Mouse (Mus musculus) embryonic facial prominence, embryonic 11.5 days (tissue): ENCODE results near the gene Exoc8. TPM values are rescaled to one million over a fixed set of nuclear protein-coding genes. Genes with fewer than 3 reads are reported as not detected.

Experiments
- ATAC-seq: fragments of 200-750 bp; cut with Nextera tagmentation; replicated peaks from 2 replicates; pipeline ENCODE4 v1.8.0; 2017; ENCODE audit warnings: low read depth; ENCODE audit not compliant: insufficient number of reproducible peaks, low FRiP score, low TSS enrichment
- DNase-seq: peaks from one replicate; pipeline ENCODE4 v3.0.0-alpha.2; 2015; ENCODE audit warnings: low spot score
- H3K27ac ChIP-seq: fragments of 300-500 bp; sonication (generic); replicated peaks from 2 replicates; pipeline ENCODE4 v1.5.1; 2014; ENCODE audit warnings: mild to moderate bottlenecking, low read depth, low read length, control low read depth
- H3K27me3 ChIP-seq: fragments of 300-500 bp; sonication (generic); 2 replicates; pipeline ENCODE4 v1.6.1; 2014; ENCODE audit warnings: mild to moderate bottlenecking, low read length, moderate library complexity, mixed read lengths; ENCODE audit not compliant: control insufficient read depth, insufficient read depth
- H3K36me3 ChIP-seq: fragments of 300-500 bp; sonication (generic); replicated peaks from 2 replicates; pipeline ENCODE4 v1.6.1; 2014; ENCODE audit warnings: low read depth, mild to moderate bottlenecking, low read length, moderate library complexity, mixed read lengths; ENCODE audit not compliant: control insufficient read depth, insufficient read depth
- H3K4me1 ChIP-seq: fragments of 300-500 bp; sonication (generic); 2 replicates; pipeline ENCODE4 v1.6.1; 2014; ENCODE audit warnings: low read length, mixed read lengths; ENCODE audit not compliant: control insufficient read depth, insufficient read depth
- H3K4me2 ChIP-seq: fragments of 300-500 bp; sonication (generic); 2 replicates; pipeline ENCODE4 v1.6.1; 2014; ENCODE audit warnings: low read depth, mild to moderate bottlenecking, control low read depth, low read length, moderate library complexity
- H3K4me3 ChIP-seq: fragments of 300-500 bp; sonication (generic); 2 replicates; pipeline ENCODE4 v1.5.1; 2014; ENCODE audit warnings: low read depth, low read length, control low read depth
- H3K9ac ChIP-seq: fragments of 300-500 bp; sonication (generic); replicated peaks from 2 replicates; pipeline ENCODE4 v1.6.1; 2014; ENCODE audit warnings: mild to moderate bottlenecking, control low read depth, low read length
- H3K9me3 ChIP-seq: fragments of 300-500 bp; sonication (generic); replicated peaks from 2 replicates; pipeline ENCODE4 v1.6.1; 2016; ENCODE audit warnings: mild to moderate bottlenecking, low read length, inconsistent platforms, mixed read lengths; ENCODE audit not compliant: control insufficient read depth
- WGBS: fragments of 180-500 bp; shearing (Covaris S2); extraction: QIAGEN DNeasy Blood & Tissue Kit; methylation state at CpG from one replicate; pipeline ENCODE4 v1.1.7; 2014; 5-methylcytosine and 5-hydroxymethylcytosine counted together
- polyA plus RNA-seq: library from polyadenylated mRNA; unstranded; fragments of >200 nt; fragmentation: Nextera tagmentation; extraction: Ambion mirVana; gene quantifications from 2 replicates; pipeline ENCODE4 v1.2.1, GENCODE M21; 2014

Gene Exoc8
- polyA plus RNA-seq: 5.7 and 6.8 TPM in 2 replicates

DNA sequence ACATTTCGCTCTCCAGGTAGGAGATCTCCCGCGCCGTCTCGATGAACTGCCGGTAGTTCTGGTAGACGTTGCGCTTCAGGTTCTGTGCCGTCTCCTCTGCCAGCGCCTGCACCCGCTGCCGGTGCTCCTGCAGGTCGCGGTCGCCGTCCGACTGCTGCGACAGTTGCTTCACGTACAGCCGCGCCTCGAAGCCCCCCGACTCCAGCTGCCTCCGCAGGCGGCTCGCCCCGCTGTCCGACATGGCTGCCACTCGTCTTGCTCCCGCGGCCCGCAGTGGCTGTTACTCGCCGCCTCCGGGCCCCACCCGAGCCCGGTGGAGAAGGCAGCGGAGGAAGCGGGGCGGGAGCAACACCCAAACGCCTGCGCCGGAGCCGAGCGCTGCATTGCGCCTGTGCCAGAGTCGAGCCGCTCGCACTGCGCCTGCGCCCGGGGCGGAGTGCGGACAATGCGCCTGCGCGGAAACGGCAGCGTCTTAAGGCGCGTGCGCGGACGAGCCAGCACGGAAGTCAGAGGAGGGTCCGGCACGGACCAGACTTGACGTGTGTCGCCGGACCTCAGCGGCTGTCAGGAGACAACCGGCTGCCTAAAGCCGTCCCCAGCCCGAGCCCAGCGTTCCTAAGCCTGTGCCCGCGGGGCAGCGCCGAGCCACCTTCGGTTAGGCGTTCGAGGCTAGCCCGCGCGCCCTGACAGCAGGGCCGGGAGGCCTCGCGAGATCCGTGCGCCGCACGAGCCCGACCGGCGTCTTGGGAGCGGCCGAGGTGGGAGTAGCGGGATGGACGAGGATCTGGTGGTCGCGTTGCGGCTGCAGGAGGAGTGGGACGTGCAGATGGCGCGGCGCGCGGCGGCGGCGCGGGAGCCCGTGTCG is at the start of gene Exoc8, which contains the start of gene Sprtn:
Gene Exoc8 (minus strand): TSS at position 320 of the 865 bp plus-strand sequence.
Gene Sprtn (plus strand): TSS at position 501 of the 865 bp plus-strand sequence.
- ATAC-seq: peak; percentile 86
- no peaks in the 10 kb centered on the region for H3K9me3 ChIP-seq
- peak within 1 kb of the TSS; percentile 93 for H3K4me3 ChIP-seq
- no peaks in the 10 kb centered on the region for H3K27me3 ChIP-seq
- peaks cover 8% of the 10 kb centered on the region for H3K4me1 ChIP-seq
- peak within 1 kb of the TSS; percentile 62 for H3K27ac ChIP-seq
- H3K36me3 ChIP-seq: peaks cover 3% of the 10 kb centered on the region; the same call in 1 of the 2 replicates
- H3K9ac ChIP-seq: peak within 1 kb of the TSS; percentile 85
- WGBS: under 1% methylated on average over 113 of the region's 114 CpGs
- peak within 1 kb of the TSS; percentile 99 for H3K4me2 ChIP-seq
- DNase-seq: peak; percentile 97

DNA sequence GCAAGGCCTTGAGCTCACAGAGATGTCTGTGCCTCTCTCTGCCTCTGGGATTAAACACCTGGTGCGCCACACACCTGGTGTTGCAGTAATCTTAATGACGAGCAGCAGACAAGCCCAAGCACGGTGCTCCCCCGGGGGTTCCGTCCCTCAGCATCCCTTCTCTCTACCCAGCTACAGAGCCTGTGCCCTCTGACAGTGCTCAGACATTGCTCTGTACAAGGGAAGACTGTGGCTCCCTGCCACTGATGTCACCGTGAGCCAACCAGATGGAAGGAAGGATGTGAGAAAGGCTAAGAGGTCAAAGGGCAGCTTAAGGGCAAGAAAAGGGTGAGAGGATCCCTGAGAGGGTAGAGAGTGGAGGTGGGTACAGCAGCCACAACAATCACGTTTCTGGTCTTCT is 46.9 kb upstream of the Exoc8 start:
- Histone ChIP-seq H3K36me3 (no peaks in the 10 kb centered on the region), H3K27me3 (no peaks in the 10 kb centered on the region), H3K9me3 (no peaks in the 10 kb centered on the region), H3K9ac (peak overlapping the region; percentile 1; the same call in 1 of the 2 replicates), H3K4me3 (no peak overlapping the region), H3K4me2 (no peak overlapping the region), H3K27ac (no peak overlapping the region), H3K4me1 (peaks cover 2% of the 10 kb centered on the region; the same call in 1 of the 2 replicates)
- WGBS: 51% methylated on average over 7 of the region's 7 CpGs
- DNase-seq: no peak
- no peak for ATAC-seq

GRCm38 (mm10) chr8:124943801-124944200 is 46.3 kb upstream of the Exoc8 start:
- ATAC-seq (no peak), DNase-seq (no peak)
- no peak overlapping the region for H3K9ac ChIP-seq
- H3K9me3 ChIP-seq: no peaks in the 10 kb centered on the region
- WGBS: 93% methylated on average over 6 of the region's 6 CpGs
- H3K4me2 ChIP-seq: no peak overlapping the region
- no peaks in the 10 kb centered on the region for H3K36me3 ChIP-seq
- no peak overlapping the region for H3K4me3 ChIP-seq
- peaks cover 2% of the 10 kb centered on the region; the same call in 1 of the 2 replicates for H3K4me1 ChIP-seq
- no peaks in the 10 kb centered on the region for H3K27me3 ChIP-seq
- H3K27ac ChIP-seq: no peak overlapping the region

GRCm38 (mm10) chr8:124937293-124937692 is 39.8 kb upstream of the Exoc8 start:
- no peak overlapping the region for H3K27ac ChIP-seq
- no peak overlapping the region for H3K4me2 ChIP-seq
- no peaks in the 10 kb centered on the region for H3K4me1 ChIP-seq
- ATAC-seq (no peak), DNase-seq (no peak)
- no peaks in the 10 kb centered on the region for H3K27me3 ChIP-seq
- WGBS: 94% methylated on average over 4 of the region's 4 CpGs
- H3K4me3 ChIP-seq: no peak overlapping the region
- no peaks in the 10 kb centered on the region; the same call in 1 of the 2 replicates for H3K36me3 ChIP-seq
- H3K9ac ChIP-seq: no peak overlapping the region
- H3K9me3 ChIP-seq: no peaks in the 10 kb centered on the region

GRCm38 (mm10) chr8:124936699-124937098 is 39.2 kb upstream of the Exoc8 start:
- ATAC-seq (no peak), DNase-seq (no peak)
- no peaks in the 10 kb centered on the region for H3K27me3 ChIP-seq
- no peaks in the 10 kb centered on the region for H3K4me1 ChIP-seq
- H3K4me3 ChIP-seq: no peak overlapping the region
- no peak overlapping the region for H3K9ac ChIP-seq
- no peaks in the 10 kb centered on the region; the same call in 1 of the 2 replicates for H3K36me3 ChIP-seq
- WGBS: 93% methylated on average over 10 of the region's 10 CpGs
- no peak overlapping the region for H3K27ac ChIP-seq
- H3K9me3 ChIP-seq: no peaks in the 10 kb centered on the region
- H3K4me2 ChIP-seq: no peak overlapping the region

GRCm38 (mm10) chr8:124935116-124935515 is 37.6 kb upstream of the Exoc8 start:
- 85% methylated on average over 5 of the region's 5 CpGs for WGBS
- H3K27me3 ChIP-seq: no peaks in the 10 kb centered on the region
- no peaks in the 10 kb centered on the region for H3K4me1 ChIP-seq
- no peak overlapping the region for H3K27ac ChIP-seq
- DNase-seq: no peak
- H3K36me3 ChIP-seq: no peaks in the 10 kb centered on the region; the same call in 1 of the 2 replicates
- no peak overlapping the region for H3K4me3 ChIP-seq
- H3K9ac ChIP-seq: no peak overlapping the region
- ATAC-seq: no peak
- no peaks in the 10 kb centered on the region for H3K9me3 ChIP-seq
- no peak overlapping the region for H3K4me2 ChIP-seq

GRCm38 (mm10) chr8:124932435-124932834 is 34.9 kb upstream of the Exoc8 start:
- H3K9me3 ChIP-seq: no peaks in the 10 kb centered on the region
- H3K27ac ChIP-seq: no peak overlapping the region
- H3K4me2 ChIP-seq: no peak overlapping the region
- 89% methylated on average over 3 of the region's 3 CpGs for WGBS
- peaks cover 2% of the 10 kb centered on the region; the same call in 1 of the 2 replicates for H3K4me1 ChIP-seq
- DNase-seq (no peak), ATAC-seq (no peak)
- H3K27me3 ChIP-seq: no peaks in the 10 kb centered on the region
- no peaks in the 10 kb centered on the region; the same call in 1 of the 2 replicates for H3K36me3 ChIP-seq
- H3K9ac ChIP-seq: no peak overlapping the region
- no peak overlapping the region for H3K4me3 ChIP-seq

- no peak overlapping the region for H3K4me2 ChIP-seq
- DNase-seq (no peak), ATAC-seq (no peak)
- H3K9me3 ChIP-seq: no peaks in the 10 kb centered on the region
- H3K36me3 ChIP-seq: no peaks in the 10 kb centered on the region
- no peak overlapping the region for H3K9ac ChIP-seq
- H3K27me3 ChIP-seq: no peaks in the 10 kb centered on the region
- H3K4me1 ChIP-seq: peaks cover 2% of the 10 kb centered on the region; the same call in 1 of the 2 replicates
- WGBS: 83% methylated on average over 4 of the region's 4 CpGs
- no peak overlapping the region for H3K4me3 ChIP-seq
- no peak overlapping the region for H3K27ac ChIP-seq
Measured at GRCm38 (mm10) chr8:124930649-124931048, 33.1 kb upstream of the Exoc8 start.
